Mouse (Mus musculus) hindbrain, embryonic 16.5 days (tissue): ENCODE measurements around the gene Batf3. TPM values are rescaled to one million over a fixed set of nuclear protein-coding genes. Genes with fewer than 3 reads are reported as not detected.
"Not testable (repeated sequence)": the region's sequence is repeated elsewhere in the genome, so short reads cannot be mapped to it uniquely, and the experiment has no call there.

Source experiments
- ATAC-seq: fragments of 200-750 bp; cut with Nextera tagmentation; 2 replicates; pipeline ENCODE4 v1.8.0; 2017; ENCODE audit warnings: moderate TSS enrichment, moderate library complexity
- H3K27ac ChIP-seq: fragments of 300-500 bp; sonication (generic); 2 replicates; pipeline ENCODE4 v1.5.1; 2014; ENCODE audit warnings: low read depth, mild to moderate bottlenecking, control low read depth, low read length, moderate library complexity
- H3K27me3 ChIP-seq: fragments of 300-500 bp; sonication (generic); replicated peaks from 2 replicates; pipeline ENCODE4 v1.6.1; 2014; ENCODE audit warnings: low read length; ENCODE audit not compliant: control insufficient read depth, insufficient read depth
- H3K36me3 ChIP-seq: fragments of 300-500 bp; sonication (generic); 2 replicates; pipeline ENCODE4 v1.6.1; 2014; ENCODE audit warnings: mild to moderate bottlenecking, low read length, moderate library complexity, mixed read lengths; ENCODE audit not compliant: control insufficient read depth, insufficient read depth
- H3K4me1 ChIP-seq: fragments of 300-500 bp; sonication (generic); 2 replicates; pipeline ENCODE4 v1.6.1; 2014; ENCODE audit warnings: low read depth, low read length; ENCODE audit not compliant: control insufficient read depth, insufficient read depth
- H3K4me2 ChIP-seq: fragments of 300-500 bp; sonication (generic); 2 replicates; pipeline ENCODE4 v1.6.1; 2014; ENCODE audit warnings: mild to moderate bottlenecking, low read length, control low read depth, moderate library complexity
- H3K4me3 ChIP-seq: fragments of 300-500 bp; sonication (generic); 2 replicates; pipeline ENCODE4 v1.5.1; 2014; ENCODE audit warnings: mild to moderate bottlenecking, low read length, control low read depth, moderate library complexity
- H3K9ac ChIP-seq: fragments of 300-500 bp; sonication (generic); 2 replicates; pipeline ENCODE4 v1.6.1; 2014; ENCODE audit warnings: low read depth, mild to moderate bottlenecking, control low read depth, low read length, moderate library complexity
- H3K9me3 ChIP-seq: fragments of 300-500 bp; sonication (generic); 2 replicates; pipeline ENCODE4 v1.6.1; 2014; ENCODE audit warnings: mild to moderate bottlenecking, low read length, moderate library complexity; ENCODE audit not compliant: control insufficient read depth
- WGBS: fragments of 180-500 bp; shearing (Covaris S2); extraction: QIAGEN DNeasy Blood & Tissue Kit; methylation state at CpG from one replicate; pipeline ENCODE4 v1.1.7; 2014; 5-methylcytosine and 5-hydroxymethylcytosine counted together
- polyA plus RNA-seq: library from polyadenylated mRNA; unstranded; fragments of >200 nt; fragmentation: Nextera tagmentation; extraction: Ambion mirVana; gene quantifications from 2 replicates; pipeline ENCODE4 v1.2.1, GENCODE M21; 2015

Batf3 gene
- polyA plus RNA-seq, 1 experiment from 2014 or later, result 3.9 TPM

DNA sequence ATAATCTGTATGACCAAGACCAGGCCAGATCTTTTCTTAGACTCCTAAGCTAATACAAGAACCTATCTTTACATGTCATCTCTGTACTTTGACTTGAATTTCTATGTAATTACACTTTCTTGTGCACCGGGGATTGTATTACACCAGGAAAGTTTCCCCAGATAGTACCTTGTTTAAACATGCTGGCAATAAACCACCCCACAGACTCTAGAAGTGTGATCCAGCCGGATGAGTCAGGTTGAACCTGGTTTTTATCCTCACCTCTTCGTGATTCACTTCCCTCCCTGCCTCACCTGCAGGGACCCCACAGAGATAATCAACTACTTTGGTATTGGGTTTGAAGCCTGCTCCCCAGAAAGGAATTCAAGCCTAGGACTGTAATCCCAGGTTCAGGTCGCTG is 37.8 kb downstream of the Batf3 start:
- Histone ChIP-seq H3K27me3 (no peaks in the 10 kb centered on the region), H3K4me2 (no peak overlapping the region), H3K9me3 (peaks cover under 1% of the 10 kb centered on the region), H3K36me3 (no peaks in the 10 kb centered on the region), H3K9ac (no peak overlapping the region), H3K4me3 (no peak overlapping the region), H3K27ac (no peak overlapping the region), H3K4me1 (no peaks in the 10 kb centered on the region)
- ATAC-seq, result no peak
- WGBS, result 50% methylated on average over 4 of the region's 4 CpGs

DNA sequence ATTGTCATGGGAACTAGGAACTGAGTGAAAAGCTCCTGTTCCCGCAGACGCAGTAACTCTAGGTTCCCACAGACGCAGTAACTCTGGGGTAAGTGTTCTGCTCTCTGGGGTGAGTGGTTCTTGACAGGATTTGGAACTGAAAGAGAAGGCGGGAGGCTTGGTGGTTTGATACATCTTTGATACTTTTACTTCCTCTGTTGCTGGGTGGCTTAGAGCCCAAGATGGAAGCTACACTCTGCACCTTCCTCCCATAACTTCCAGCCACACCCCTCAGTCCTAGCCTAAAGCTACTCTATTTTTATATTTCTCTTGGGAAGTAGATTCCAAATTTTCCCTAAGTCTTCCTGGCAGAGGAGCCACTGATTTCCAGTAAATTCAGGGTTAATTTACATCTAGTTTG is 40.8 kb downstream of the Batf3 start:
- Histone ChIP-seq H3K36me3 (no peaks in the 10 kb centered on the region), H3K9ac (no peak overlapping the region), H3K27me3 (no peaks in the 10 kb centered on the region), H3K4me3 (no peak overlapping the region), H3K4me1 (no peaks in the 10 kb centered on the region), H3K27ac (no peak overlapping the region), H3K9me3 (peaks cover 3% of the 10 kb centered on the region; the same call in 1 of the 2 replicates), H3K4me2 (no peak overlapping the region)
- ATAC-seq, result no peak
- 90% methylated on average over 4 of the region's 4 CpGs for WGBS

DNA sequence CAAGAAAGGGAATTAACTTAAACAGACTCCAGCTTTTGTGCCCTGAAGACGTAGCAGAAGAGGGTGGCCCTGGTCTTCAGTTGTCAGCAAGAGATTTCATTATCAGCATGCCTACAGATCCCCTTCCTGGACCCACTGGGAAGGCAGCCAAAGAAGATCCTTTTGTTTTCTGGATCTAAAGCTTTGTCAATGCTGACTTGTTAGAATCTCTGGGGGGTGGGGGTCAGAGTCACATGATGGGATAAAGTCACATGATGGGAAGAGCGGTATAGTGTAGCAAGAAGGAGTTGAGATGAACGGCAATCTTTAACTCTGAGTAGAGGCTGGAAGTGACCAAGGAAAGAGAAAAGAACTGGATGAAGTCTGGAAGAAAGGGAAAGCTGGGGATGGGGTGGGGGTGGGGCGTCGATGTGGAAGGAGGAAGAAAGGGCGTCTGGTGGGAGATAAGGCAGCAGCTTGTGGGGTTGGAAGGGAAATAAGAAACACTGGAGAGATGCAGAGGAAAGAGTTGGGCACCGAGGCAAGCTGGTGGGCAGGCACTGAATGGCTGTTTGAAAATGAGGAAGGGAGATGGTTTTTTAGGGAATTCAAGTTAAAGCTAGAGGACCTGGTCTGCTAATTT is 41.3 kb downstream of the Batf3 start:
- H3K27ac ChIP-seq, result no peak overlapping the region
- H3K9me3 ChIP-seq, result peaks cover 3% of the 10 kb centered on the region; the same call in 1 of the 2 replicates
- no peak for ATAC-seq
- no peak overlapping the region for H3K4me2 ChIP-seq
- 70% methylated on average over 7 of the region's 7 CpGs for WGBS
- no peak overlapping the region for H3K4me3 ChIP-seq
- no peaks in the 10 kb centered on the region for H3K36me3 ChIP-seq
- no peaks in the 10 kb centered on the region for H3K4me1 ChIP-seq
- H3K27me3 ChIP-seq, result no peaks in the 10 kb centered on the region
- H3K9ac ChIP-seq, result no peak overlapping the region

DNA sequence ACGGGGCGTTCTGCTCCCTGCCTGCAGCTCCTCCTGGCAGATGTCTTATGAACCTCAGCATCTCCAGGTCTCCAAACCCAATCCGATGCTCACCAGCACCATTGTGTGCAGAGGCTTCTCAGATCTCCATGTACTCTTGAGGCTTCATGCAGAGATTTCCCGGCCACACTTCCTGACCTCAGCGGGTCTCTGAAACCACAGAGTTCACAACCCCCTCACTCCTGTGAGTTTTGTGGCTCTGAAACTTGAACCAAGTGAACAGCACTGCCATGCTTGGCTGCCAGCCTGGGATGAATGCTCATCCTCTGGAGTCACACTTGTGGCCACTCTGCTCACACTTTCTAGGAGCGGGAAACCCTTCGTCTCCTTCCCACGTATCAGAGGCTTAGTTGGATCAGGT is 43.3 kb downstream of the Batf3 start:
- Histone ChIP-seq H3K9ac (no peak overlapping the region), H3K27ac (no peak overlapping the region), H3K4me3 (no peak overlapping the region), H3K27me3 (no peaks in the 10 kb centered on the region), H3K9me3 (peaks cover 3% of the 10 kb centered on the region; the same call in 1 of the 2 replicates), H3K4me2 (no peak overlapping the region), H3K36me3 (no peaks in the 10 kb centered on the region), H3K4me1 (no peaks in the 10 kb centered on the region)
- ATAC-seq, result no peak
- 86% methylated on average over 8 of the region's 8 CpGs for WGBS

DNA sequence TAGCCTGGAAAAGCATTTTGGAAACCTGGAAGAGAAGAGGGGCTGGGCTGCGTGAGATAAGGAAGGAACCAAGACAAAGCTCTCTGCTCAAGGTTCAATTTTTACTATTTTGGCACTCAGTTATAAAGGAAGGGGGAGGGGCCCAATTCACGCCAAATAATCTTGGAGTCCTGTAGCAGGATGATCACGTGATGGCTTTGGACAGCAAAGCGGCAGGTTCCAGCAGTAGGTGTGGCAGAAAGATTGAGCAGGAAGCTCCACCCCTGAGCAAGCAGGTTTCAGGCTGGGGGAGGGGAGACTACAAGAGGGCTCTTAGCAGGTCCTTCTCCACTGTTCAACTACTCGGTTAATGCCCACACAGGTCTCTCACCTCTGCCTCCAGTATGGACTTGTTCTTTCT is 51.8 kb downstream of the Batf3 start:
- not testable (repeated sequence) for H3K9ac ChIP-seq, H3K4me2 ChIP-seq, H3K4me3 ChIP-seq, H3K36me3 ChIP-seq, H3K27ac ChIP-seq, H3K4me1 ChIP-seq, H3K27me3 ChIP-seq, ATAC-seq, H3K9me3 ChIP-seq
- 87% methylated on average over 5 of the region's 5 CpGs for WGBS

DNA sequence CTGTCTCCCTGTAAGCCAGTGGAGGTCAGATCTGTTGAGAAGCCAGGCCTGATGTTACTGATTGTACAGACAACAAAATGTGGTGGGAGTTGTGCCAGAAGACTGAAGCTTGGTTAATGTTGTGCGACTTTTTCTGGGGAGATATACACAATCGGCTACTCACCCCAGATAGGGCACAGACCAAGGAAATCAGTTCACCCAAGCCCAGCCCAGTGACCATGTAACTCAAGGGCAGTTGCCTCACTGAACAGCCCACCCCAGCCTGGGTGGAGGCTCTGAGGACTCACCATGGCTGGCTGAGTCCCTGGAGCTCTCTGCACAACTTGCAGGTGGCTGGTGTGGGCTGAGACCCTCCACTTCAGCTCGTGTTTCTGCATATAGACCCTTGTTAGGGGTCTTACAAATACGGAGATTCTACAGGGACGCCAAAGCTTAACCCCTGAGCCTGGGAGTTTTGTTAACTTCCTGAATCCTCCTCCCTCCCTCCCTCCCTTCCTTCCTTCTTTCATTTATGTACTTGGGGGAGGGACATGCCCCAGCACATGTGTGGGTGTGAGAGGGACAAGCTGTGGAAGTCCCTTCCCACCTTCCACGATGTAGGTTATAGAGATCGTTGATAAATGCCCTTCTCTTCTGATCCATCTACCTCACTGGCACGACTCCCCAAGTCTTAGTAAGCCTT is 53.4 kb downstream of the Batf3 start:
- no peak overlapping the region for H3K4me3 ChIP-seq
- H3K9ac ChIP-seq, result no peak overlapping the region
- no peaks in the 10 kb centered on the region for H3K4me1 ChIP-seq
- no peaks in the 10 kb centered on the region for H3K36me3 ChIP-seq
- no peak for ATAC-seq
- WGBS, result 80% methylated on average over 8 of the region's 8 CpGs
- no peaks in the 10 kb centered on the region for H3K9me3 ChIP-seq
- H3K27me3 ChIP-seq, result no peaks in the 10 kb centered on the region
- no peak overlapping the region for H3K4me2 ChIP-seq
- no peak overlapping the region for H3K27ac ChIP-seq

DNA sequence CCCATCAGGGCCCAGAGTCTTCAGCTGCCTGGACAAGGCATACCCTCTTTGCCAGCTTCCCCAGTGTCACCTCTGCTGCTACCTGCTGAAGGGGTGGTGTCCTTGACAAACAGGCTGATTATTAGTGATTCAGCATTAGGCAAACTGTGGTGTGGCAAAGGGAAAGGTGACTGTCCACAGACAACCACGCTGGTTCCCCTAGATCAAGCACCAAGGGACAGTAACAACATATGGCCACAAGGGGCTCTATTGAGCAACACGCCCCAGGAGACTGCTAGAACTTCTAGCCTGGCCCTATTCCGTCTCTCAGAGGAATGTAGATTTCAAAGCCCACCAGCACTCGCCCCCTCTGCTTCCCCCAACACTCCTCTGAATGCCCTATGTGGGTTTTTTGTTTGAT is 55.4 kb downstream of the Batf3 start:
- Histone ChIP-seq H3K27ac (no peak overlapping the region), H3K27me3 (no peaks in the 10 kb centered on the region), H3K4me2 (no peak overlapping the region), H3K4me1 (no peaks in the 10 kb centered on the region), H3K36me3 (no peaks in the 10 kb centered on the region), H3K4me3 (no peak overlapping the region), H3K9me3 (peaks cover 3% of the 10 kb centered on the region; the same call in 1 of the 2 replicates), H3K9ac (no peak overlapping the region)
- ATAC-seq, result no peak
- 19% methylated on average over 4 of the region's 4 CpGs for WGBS

DNA sequence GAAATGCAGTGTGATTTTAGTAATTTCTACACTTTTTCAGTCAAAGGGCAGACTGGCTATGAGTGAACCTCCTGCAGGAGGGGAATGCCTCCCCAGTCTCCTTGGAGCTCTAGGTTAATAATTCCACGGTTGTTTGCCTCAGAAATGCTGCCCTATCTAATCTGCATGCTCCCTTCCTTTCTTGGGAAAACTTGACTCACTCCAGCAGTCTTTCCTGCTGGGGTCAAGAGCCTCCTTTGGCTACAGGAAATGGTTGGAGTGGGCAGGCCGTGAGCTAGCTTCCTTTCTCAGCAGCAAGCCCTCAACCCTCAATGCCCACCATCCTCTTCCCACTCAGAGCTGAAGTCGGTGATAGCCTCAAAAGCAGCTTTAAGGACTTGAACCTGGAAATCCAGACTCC is 56.7 kb downstream of the Batf3 start:
- peaks cover 3% of the 10 kb centered on the region for H3K9me3 ChIP-seq
- H3K4me3 ChIP-seq, result no peak overlapping the region
- ATAC-seq, result no peak
- H3K36me3 ChIP-seq, result no peaks in the 10 kb centered on the region
- no peak overlapping the region for H3K27ac ChIP-seq
- WGBS, result 75% methylated on average over 3 of the region's 3 CpGs
- H3K4me1 ChIP-seq, result no peaks in the 10 kb centered on the region
- H3K9ac ChIP-seq, result no peak overlapping the region
- H3K27me3 ChIP-seq, result no peaks in the 10 kb centered on the region
- H3K4me2 ChIP-seq, result no peak overlapping the region
